Mouse (Mus musculus): ENCODE results near the gene Ppfibp1.

DNA sequence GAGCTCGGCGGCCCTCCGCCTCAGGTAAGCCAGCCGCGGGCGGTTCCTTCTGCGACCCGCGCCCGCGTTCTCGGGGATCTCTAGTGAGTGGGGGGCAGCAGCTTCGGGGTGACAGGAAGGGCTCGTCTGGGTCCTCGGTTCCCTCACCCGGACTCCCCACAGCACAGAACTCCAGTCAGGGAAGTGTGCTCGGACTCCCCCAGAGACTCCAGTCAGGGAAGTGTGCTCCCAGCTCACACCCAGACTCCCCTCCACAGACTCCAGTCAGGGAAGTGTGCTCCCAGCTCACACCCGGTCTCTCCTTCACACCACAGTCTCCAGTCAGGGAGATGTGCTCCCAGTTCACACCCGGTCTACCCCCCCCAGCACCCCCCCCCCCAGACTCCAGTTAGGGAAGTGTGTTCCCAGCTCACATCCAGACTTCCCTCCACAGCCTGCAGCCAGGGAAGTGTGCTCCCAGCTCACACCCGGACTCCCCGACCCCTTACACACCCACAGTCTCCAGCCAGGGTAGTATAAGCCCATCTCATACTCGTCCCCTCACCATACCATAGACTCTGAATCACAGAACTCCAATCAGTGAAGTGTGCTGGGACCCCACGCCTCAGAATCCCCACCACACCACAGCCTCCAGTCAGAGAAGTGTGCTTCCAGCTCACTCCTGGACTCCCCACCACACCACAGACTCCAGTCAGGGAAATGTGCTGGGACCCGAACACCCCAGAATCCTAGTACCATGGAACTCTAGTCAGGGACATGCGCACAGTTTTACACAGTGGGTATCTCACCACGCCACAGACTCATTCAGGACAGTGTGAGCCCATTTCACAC is 588 bp downstream of the Ppfibp1 start:
- TF ChIP-seq CTCF (IDR thresholded peaks at IDR 0.05; ENCODE audit: low read depth, low read length) (no peak), POLR2A (IDR thresholded peaks at IDR 0.05; ENCODE audit: extremely low read depth, insufficient read depth, low read length) (no peak)
